Comparison of ENCODE assay signal across 7 mouse cellular contexts in the genomic region with DNA sequence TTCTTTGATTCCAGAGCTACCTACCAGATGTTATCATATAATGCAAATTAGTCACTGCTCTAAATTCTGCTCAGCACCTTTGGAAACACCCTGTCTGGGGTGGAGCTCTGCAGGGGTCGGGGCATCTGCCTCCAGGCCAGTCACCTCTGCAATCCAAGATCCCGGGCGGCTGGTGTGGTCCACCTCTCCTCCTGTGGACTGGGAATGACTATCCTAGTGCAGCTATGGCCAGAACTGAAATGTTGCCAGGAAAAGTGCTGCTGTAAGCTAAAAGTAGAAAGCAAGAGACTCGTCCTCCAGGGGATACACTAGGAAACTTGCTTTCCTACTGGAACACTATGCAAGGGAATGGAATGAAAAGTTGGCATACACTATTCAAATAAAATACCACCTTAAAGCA. TPM values are rescaled to one million over a fixed set of nuclear protein-coding genes. Genes with fewer than 3 reads are reported as not detected.
DNase-seq lines count a peak whose midpoint lies in the region; ATAC-seq and TF ChIP-seq lines count a peak whose summit lies in the region.

No protein-coding gene starts in this region.

- H3K4me2 ChIP-seq in midbrain, embryonic 14.5 days (ENCODE audit: low read length), result no peak overlapping the region
- no peak overlapping the region for H3K4me2 ChIP-seq in midbrain, embryonic 11.5 days
- 0 out of 2 replicates have a peak overlapping the region, but pooled peaks have one; percentile 3 for H3K4me2 ChIP-seq in intestine, embryonic 15.5 days (replicated peaks)

- no peak overlapping the region for H3K9ac ChIP-seq in midbrain, embryonic 14.5 days (replicated peaks; ENCODE audit: low read length)
- no peak overlapping the region for H3K9ac ChIP-seq in midbrain, embryonic 11.5 days (ENCODE audit: low read length)
- H3K9ac ChIP-seq in intestine, embryonic 15.5 days, result no peak overlapping the region

- no peaks in the 10 kb centered on the region for H3K27me3 ChIP-seq in midbrain, embryonic 14.5 days (ENCODE audit: control insufficient read depth, insufficient read depth, low read length)
- no peaks in the 10 kb centered on the region for H3K27me3 ChIP-seq in midbrain, embryonic 11.5 days (ENCODE audit: control insufficient read depth, insufficient read depth, low read length)
- no peaks in the 10 kb centered on the region for H3K27me3 ChIP-seq in intestine, embryonic 15.5 days (replicated peaks)
- no peaks in the 10 kb centered on the region for H3K27me3 ChIP-seq in small intestine, adult 2 months (ENCODE audit: control insufficient read depth, insufficient read depth, low read length)

- no peak for TF ChIP-seq POLR2A in small intestine, adult 2 months (IDR thresholded peaks at IDR 0.05; ENCODE audit: low read depth, low read length)

- 76% methylated on average over 4 of the region's 4 CpGs for WGBS in midbrain, embryonic 14.5 days
- 69% methylated on average over 4 of the region's 4 CpGs for WGBS in midbrain, embryonic 11.5 days
- WGBS in intestine, embryonic 15.5 days, result 25% methylated on average over 4 of the region's 4 CpGs
- 23% methylated on average over 4 of the region's 4 CpGs for WGBS in small intestine, adult 2 months

- DNase-seq in midbrain, embryonic 14.5 days, result no peak
- DNase-seq in midbrain, embryonic 11.5 days (ENCODE audit: low spot score, missing footprints), result no peak
- peak; percentile 97 for DNase-seq in heart, adult 11 months
- DNase-seq in right cerebral cortex, postnatal 36 days (ENCODE audit: low spot score in 2 of 2), result no peak
- DNase-seq in thymus, adult 18-20 months, result no peak

- peaks cover 28% of the 10 kb centered on the region for H3K4me1 ChIP-seq in midbrain, embryonic 14.5 days (ENCODE audit: control insufficient read depth, insufficient read depth, low read length)
- peaks cover 9% of the 10 kb centered on the region for H3K4me1 ChIP-seq in midbrain, embryonic 11.5 days (ENCODE audit: control insufficient read depth, insufficient read depth, low read length)
- peaks cover 45% of the 10 kb centered on the region for H3K4me1 ChIP-seq in intestine, embryonic 15.5 days (replicated peaks)
- H3K4me1 ChIP-seq in small intestine, adult 2 months (ENCODE audit: control insufficient read depth, insufficient read depth, insufficient read length, low read length), result peaks cover 47% of the 10 kb centered on the region

- no peak for ATAC-seq in midbrain, embryonic 14.5 days (ENCODE audit: low FRiP score, low TSS enrichment)
- no peak for ATAC-seq in midbrain, embryonic 11.5 days (ENCODE audit: low FRiP score)
- peak; percentile 13 for ATAC-seq in intestine, embryonic 15.5 days

- H3K4me3 ChIP-seq in midbrain, embryonic 14.5 days (replicated peaks; ENCODE audit: low read depth, low read length), result no peak overlapping the region
- no peak overlapping the region for H3K4me3 ChIP-seq in midbrain, embryonic 11.5 days (ENCODE audit: low read depth, low read length)
- H3K4me3 ChIP-seq in intestine, embryonic 15.5 days (replicated peaks), result no peak overlapping the region
- no peak overlapping the region for H3K4me3 ChIP-seq in small intestine, adult 2 months (ENCODE audit: low read depth, low read length)

- H3K36me3 ChIP-seq in midbrain, embryonic 14.5 days (ENCODE audit: control insufficient read depth, insufficient read depth, low read length), result no peaks in the 10 kb centered on the region
- H3K36me3 ChIP-seq in midbrain, embryonic 11.5 days (ENCODE audit: control insufficient read depth, insufficient read depth, low read length), result no peaks in the 10 kb centered on the region
- H3K36me3 ChIP-seq in intestine, embryonic 15.5 days, result no peaks in the 10 kb centered on the region
- H3K36me3 ChIP-seq in small intestine, adult 2 months (ENCODE audit: control insufficient read depth, insufficient read depth, low read length), result peaks cover 2% of the 10 kb centered on the region; the same call in 1 of the 2 replicates

- H3K9me3 ChIP-seq in midbrain, embryonic 14.5 days (ENCODE audit: control insufficient read depth, low read length), result no peaks in the 10 kb centered on the region
- no peaks in the 10 kb centered on the region for H3K9me3 ChIP-seq in midbrain, embryonic 11.5 days (ENCODE audit: control insufficient read depth, low read length)
- H3K9me3 ChIP-seq in intestine, embryonic 15.5 days, result no peaks in the 10 kb centered on the region

- TF ChIP-seq CTCF in small intestine, adult 2 months (IDR thresholded peaks at IDR 0.05; ENCODE audit: extremely low read depth, insufficient read length, insufficient replicate concordance, low read depth, low read length), result no peak

- 0 out of 2 replicates have a peak overlapping the region, but pooled peaks have one; percentile 37 for H3K27ac ChIP-seq in midbrain, embryonic 14.5 days (replicated peaks; ENCODE audit: low read depth, low read length)
- no peak overlapping the region for H3K27ac ChIP-seq in midbrain, embryonic 11.5 days (ENCODE audit: low read depth, low read length)
- H3K27ac ChIP-seq in intestine, embryonic 15.5 days, result peak overlapping the region; percentile 68
- peak overlapping the region; percentile 75 for H3K27ac ChIP-seq in small intestine, adult 2 months (ENCODE audit: insufficient read depth, low read depth, low read length)

RNA-seq across cellular contexts. Expression of a gene that starts 22.7 kb away (rescaled TPM):
- 19.5 and 23.1 TPM in 2 replicates for polyA plus RNA-seq in midbrain, embryonic 14.5 days (2014; fragmentation: Nextera tagmentation; extraction: Ambion mirVana)
- polyA plus RNA-seq in midbrain, embryonic 11.5 days (2014; fragmentation: Nextera tagmentation; extraction: Ambion mirVana), result 14.7 and 15.2 TPM in 2 replicates
- 13.3 and 13.7 TPM in 2 replicates for polyA plus RNA-seq in intestine, embryonic 15.5 days (2015; fragmentation: Nextera tagmentation; extraction: Ambion mirVana)
- polyA plus RNA-seq in small intestine, adult 2 months (2012; rRNA removed), result 12.8 and 39.6 TPM in 2 replicates
